Mouse (Mus musculus) regulatory T cell (primary cell): Measurements from ENCODE around the gene Olfr608.
"Not testable (repeated sequence)": the region's sequence is repeated elsewhere in the genome, so short reads cannot be mapped to it uniquely, and the experiment has no call there.

Experiments used
- in situ Hi-C: fragments of 300-600 bp; cut with MboI, MseI; formaldehyde crosslinking; loops from one replicate; pipeline ENCODE4 v1.15.1; 2025; ENCODE audit warnings: high pct_unique_total_duplicates

Olfr608 gene

DNA sequence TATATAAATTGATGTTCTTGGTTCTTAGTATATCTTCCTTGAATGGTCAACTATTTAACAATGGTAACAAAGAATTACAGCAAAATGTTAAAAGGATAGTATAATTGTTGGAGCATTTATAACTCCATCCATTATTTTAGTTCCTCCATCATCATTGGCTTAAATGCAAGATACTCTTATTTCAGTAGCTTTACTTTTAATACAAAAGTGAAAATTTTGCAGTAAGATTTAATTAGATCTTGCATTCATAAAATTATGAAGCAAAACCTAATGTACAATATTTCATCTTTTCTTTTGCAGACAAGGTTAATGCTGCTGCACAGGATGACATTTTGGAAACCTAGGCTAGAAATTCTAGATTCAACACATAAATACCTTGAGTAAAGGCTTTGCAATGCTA lies at the start of gene Olfr608:
Gene Olfr608, plus strand, starts transcription at position 301 of the 400 bp plus-strand sequence.
- in situ Hi-C loops, result no loop called here

GRCm38 (mm10) chr7:103445339-103445738 lies 24.3 kb upstream of the Olfr608 start, which contains the start of gene Olfr605:
TSS of gene Olfr605 (minus strand) at chr7:103445439.
- in situ Hi-C loops, result no loop called here

DNA sequence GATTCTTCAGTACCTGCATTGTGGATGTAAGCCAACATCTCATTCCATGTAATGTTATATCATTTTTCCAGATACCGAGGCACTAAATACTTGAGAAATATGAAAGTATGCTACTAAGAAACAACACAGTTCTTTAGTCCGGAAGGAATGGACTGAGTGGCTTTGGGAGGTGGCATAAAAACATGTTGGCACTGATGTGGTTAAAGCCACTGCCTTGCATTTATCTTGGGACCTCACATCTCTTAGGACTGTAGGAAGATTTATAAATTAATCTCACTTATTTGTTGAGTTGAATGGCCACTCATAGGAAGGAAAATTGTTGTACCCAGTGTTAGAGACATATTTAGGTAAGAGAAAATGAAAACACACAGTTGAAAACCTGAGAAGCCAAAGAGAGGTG lies 20.9 kb upstream of the Olfr608 start, which contains the start of gene Olfr606:
Gene Olfr606, plus strand, starts transcription at position 301 of the 400 bp plus-strand sequence.
- in situ Hi-C loops, result no loop called here

DNA sequence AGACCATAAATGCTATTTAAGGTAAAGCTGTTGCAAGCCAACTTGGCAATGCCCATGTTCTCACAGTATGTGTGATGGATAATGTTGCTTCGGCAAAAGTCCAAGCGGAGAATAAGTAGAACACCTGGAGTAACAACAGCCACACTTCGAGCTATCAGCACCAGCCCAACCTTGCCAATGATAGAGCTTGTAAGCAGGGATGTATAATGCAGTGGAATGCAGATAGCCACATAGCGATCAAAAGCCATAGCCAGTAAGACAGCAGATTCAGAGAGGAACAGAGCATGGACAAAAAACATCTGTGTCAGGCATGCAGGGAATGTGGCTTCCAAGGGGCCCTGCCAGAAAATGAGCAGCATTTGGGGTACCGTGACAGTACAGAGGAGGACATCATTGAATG lies 9.1 kb upstream of the Olfr608 start:
- in situ Hi-C loops, result no loop called here

- in situ Hi-C loops, result not testable (repeated sequence)
Observed at GRCm38 (mm10) chr7:103477106-103477505, 7.4 kb downstream of the Olfr608 start.

DNA sequence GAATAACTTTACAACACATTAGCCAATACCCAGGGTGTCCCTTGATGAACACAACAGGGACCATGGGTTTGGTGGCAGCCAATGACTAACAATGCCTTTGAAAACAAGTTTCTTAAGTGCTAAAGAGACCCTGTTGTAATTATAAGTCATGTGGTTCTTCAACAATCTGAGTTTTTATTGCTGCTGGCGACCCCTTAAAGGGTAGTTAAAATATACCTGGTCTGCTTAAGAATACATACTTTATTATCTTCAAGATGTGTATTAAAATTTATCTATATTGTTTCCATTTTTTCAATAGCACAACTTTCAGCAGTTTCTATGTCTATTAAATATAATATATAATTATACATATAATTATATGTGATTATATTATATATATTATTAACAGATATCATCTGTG lies 28.3 kb downstream of the Olfr608 start, which contains the start of gene Olfr609:
Gene Olfr609, minus strand, starts transcription at position 101 of the 400 bp plus-strand sequence.
- in situ Hi-C loops, result no loop called here

GRCm38 (mm10) chr7:103512022-103512421 lies 42.3 kb downstream of the Olfr608 start, which contains the start of gene Olfr610:
TSS of gene Olfr610 (minus strand) at chr7:103512122.
- in situ Hi-C loops, result no loop called here

DNA sequence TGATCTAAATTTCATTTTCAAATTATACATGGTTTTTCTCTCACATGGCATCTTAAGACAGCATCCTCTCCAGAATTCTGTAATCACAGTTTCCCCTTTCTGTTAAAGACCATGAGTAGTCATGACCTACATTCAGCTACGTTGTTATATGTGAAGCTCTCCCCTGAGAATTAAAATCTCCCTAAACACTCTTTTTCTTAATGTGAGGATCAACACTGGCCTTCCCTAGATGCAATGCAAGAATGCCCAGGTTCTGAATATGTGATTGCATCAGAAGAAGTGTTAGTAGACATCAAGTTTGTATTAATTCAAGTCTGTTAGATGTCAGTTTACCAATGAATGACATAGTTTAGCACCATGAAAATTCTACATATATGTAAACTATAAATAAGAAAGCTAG lies 51.1 kb downstream of the Olfr608 start, which contains the start of gene Olfr611:
Gene Olfr611, minus strand, starts transcription at position 101 of the 400 bp plus-strand sequence.
- in situ Hi-C loops, result not testable (repeated sequence)
